Mouse (Mus musculus) midbrain, embryonic 14.5 days (tissue): ENCODE measurements around the gene Grin2d. TPM values are rescaled to one million over a fixed set of nuclear protein-coding genes. Genes with fewer than 3 reads are reported as not detected.

Source experiments
- ATAC-seq: fragments of 200-750 bp; cut with Nextera tagmentation; 2 replicates; pipeline ENCODE4 v1.8.0; 2017; ENCODE audit warnings: moderate number of reproducible peaks, moderate library complexity; ENCODE audit not compliant: low FRiP score, low TSS enrichment
- DNase-seq: peaks from one replicate; pipeline ENCODE4 v3.0.0-alpha.2; 2015
- H3K27ac ChIP-seq: fragments of 300-500 bp; sonication (generic); replicated peaks from 2 replicates; pipeline ENCODE4 v1.5.1; 2014; ENCODE audit warnings: mild to moderate bottlenecking, low read depth, low read length, moderate library complexity
- H3K27me3 ChIP-seq: fragments of 300-500 bp; sonication (generic); 2 replicates; pipeline ENCODE4 v1.6.1; 2014; ENCODE audit warnings: low read length, control low read depth, mixed read lengths; ENCODE audit not compliant: control insufficient read depth, insufficient read depth
- H3K36me3 ChIP-seq: fragments of 300-500 bp; sonication (generic); 2 replicates; pipeline ENCODE4 v1.6.1; 2014; ENCODE audit warnings: low read length, control low read depth; ENCODE audit not compliant: control insufficient read depth, insufficient read depth
- H3K4me1 ChIP-seq: fragments of 300-500 bp; sonication (generic); 2 replicates; pipeline ENCODE4 v1.6.1; 2014; ENCODE audit warnings: mild to moderate bottlenecking, antibody characterized with exemption, low read length, control low read depth; ENCODE audit not compliant: control insufficient read depth, insufficient read depth
- H3K4me2 ChIP-seq: fragments of 300-500 bp; sonication (generic); 2 replicates; pipeline ENCODE4 v1.6.1; 2014; ENCODE audit warnings: mild to moderate bottlenecking, low read length, moderate library complexity
- H3K4me3 ChIP-seq: fragments of 300-500 bp; sonication (generic); replicated peaks from 2 replicates; pipeline ENCODE4 v1.5.1; 2014; ENCODE audit warnings: low read depth, low read length
- H3K9ac ChIP-seq: fragments of 300-500 bp; sonication (generic); replicated peaks from 2 replicates; pipeline ENCODE4 v1.6.1; 2014; ENCODE audit warnings: mild to moderate bottlenecking, low read length, moderate library complexity
- H3K9me3 ChIP-seq: fragments of 300-500 bp; sonication (generic); 2 replicates; pipeline ENCODE4 v1.6.1; 2016; ENCODE audit warnings: low read length, control low read depth, mixed read lengths; ENCODE audit not compliant: control insufficient read depth
- WGBS: fragments of 180-500 bp; shearing (Covaris S2); extraction: QIAGEN DNeasy Blood & Tissue Kit; methylation state at CpG from one replicate; pipeline ENCODE4 v1.1.7; 2014; 5-methylcytosine and 5-hydroxymethylcytosine counted together
- polyA plus RNA-seq: library from polyadenylated mRNA; unstranded; fragments of >200 nt; fragmentation: Nextera tagmentation; extraction: Ambion mirVana; gene quantifications from 2 replicates; pipeline ENCODE4 v1.2.1, GENCODE M21; 2014

Gene Grin2d
- polyA plus RNA-seq, 1 experiment from 2014 or later = 2.3 TPM

- ATAC-seq = no peak
- peaks cover 91% of the 10 kb centered on the region for H3K36me3 ChIP-seq
- WGBS = 42% methylated on average over 7 of the region's 7 CpGs
Observed at GRCm38 (mm10) chr7:45798931-45799330, 79.2 kb downstream of the Grin2d start.

GRCm38 (mm10) chr7:45798511-45798836, 79.7 kb downstream of the Grin2d start:
- Histone ChIP-seq H3K4me1 (peaks cover 16% of the 10 kb centered on the region), H3K9ac (peak overlapping the region; percentile 49), H3K27me3 (0 out of 2 replicates have a peak, but pooled peaks cover 4% of the 10 kb centered on the region), H3K4me2 (peak overlapping the region; percentile 51), H3K36me3 (peaks cover 91% of the 10 kb centered on the region), H3K9me3 (no peaks in the 10 kb centered on the region), H3K27ac (no peak overlapping the region), H3K4me3 (peak overlapping the region; percentile 22)
- DNase-seq (no peak), ATAC-seq (no peak)
- 2% methylated on average over 19 of the region's 19 CpGs for WGBS

More at GRCm38 (mm10) chr7:45798931-45799330, 79.2 kb downstream of the Grin2d start:
- Histone ChIP-seq H3K4me2 (no peak overlapping the region), H3K4me1 (peaks cover 16% of the 10 kb centered on the region), H3K27me3 (0 out of 2 replicates have a peak, but pooled peaks cover 4% of the 10 kb centered on the region), H3K9me3 (no peaks in the 10 kb centered on the region), H3K9ac (no peak overlapping the region; the same call in 1 of the 2 replicates), H3K4me3 (no peak overlapping the region), H3K27ac (no peak overlapping the region)
- no peak for DNase-seq

- Histone ChIP-seq H3K27ac (no peak overlapping the region), H3K27me3 (0 out of 2 replicates have a peak, but pooled peaks cover 4% of the 10 kb centered on the region), H3K9ac (peak overlapping the region; percentile 49), H3K4me3 (peak overlapping the region; percentile 22), H3K9me3 (no peaks in the 10 kb centered on the region), H3K4me2 (peak overlapping the region; percentile 51), H3K4me1 (peaks cover 16% of the 10 kb centered on the region), H3K36me3 (peaks cover 91% of the 10 kb centered on the region)
- 2% methylated on average over 54 of the region's 60 CpGs for WGBS
- peak; percentile 51 for DNase-seq
- ATAC-seq = no peak
Observed at GRCm38 (mm10) chr7:45797661-45798510, 80.3 kb downstream of the Grin2d start.

GRCm38 (mm10) chr7:45796950-45797349, 81.2 kb downstream of the Grin2d start:
- H3K4me3 ChIP-seq = no peak overlapping the region
- no peak overlapping the region; the same call in 1 of the 2 replicates for H3K4me2 ChIP-seq
- peak overlapping the region; percentile 49 for H3K9ac ChIP-seq
- H3K4me1 ChIP-seq = peaks cover 16% of the 10 kb centered on the region
- no peak for ATAC-seq
- 31% methylated on average over 6 of the region's 6 CpGs for WGBS
- H3K27ac ChIP-seq = no peak overlapping the region
- H3K36me3 ChIP-seq = peaks cover 91% of the 10 kb centered on the region
- DNase-seq = no peak
- H3K27me3 ChIP-seq = 0 out of 2 replicates have a peak, but pooled peaks cover 4% of the 10 kb centered on the region
- no peaks in the 10 kb centered on the region for H3K9me3 ChIP-seq

- Histone ChIP-seq H3K27me3 (0 out of 2 replicates have a peak, but pooled peaks cover 4% of the 10 kb centered on the region), H3K4me2 (no peak overlapping the region), H3K27ac (no peak overlapping the region), H3K36me3 (peaks cover 92% of the 10 kb centered on the region), H3K4me3 (no peak overlapping the region), H3K9me3 (no peaks in the 10 kb centered on the region), H3K9ac (no peak overlapping the region), H3K4me1 (peaks cover 16% of the 10 kb centered on the region)
- DNase-seq (no peak), ATAC-seq (no peak)
- 96% methylated on average over 29 of the region's 29 CpGs for WGBS
Observed at GRCm38 (mm10) chr7:45794971-45795370, 83.2 kb downstream of the Grin2d start.

GRCm38 (mm10) chr7:45793969-45794585, 84.1 kb downstream of the Grin2d start:
- WGBS = 88% methylated on average over 31 of the region's 44 CpGs
- no peak for ATAC-seq

GRCm38 (mm10) chr7:45793240-45793639, 84.9 kb downstream of the Grin2d start:
- ATAC-seq = no peak
- WGBS = 88% methylated on average over 24 of the region's 24 CpGs

More at GRCm38 (mm10) chr7:45793969-45794585, 84.1 kb downstream of the Grin2d start:
- no peak overlapping the region for H3K9ac ChIP-seq
- 0 out of 2 replicates have a peak, but pooled peaks cover 4% of the 10 kb centered on the region for H3K27me3 ChIP-seq
- no peaks in the 10 kb centered on the region for H3K9me3 ChIP-seq
- no peak overlapping the region for H3K4me2 ChIP-seq
- H3K36me3 ChIP-seq = peaks cover 97% of the 10 kb centered on the region
- DNase-seq = no peak
- no peak overlapping the region for H3K27ac ChIP-seq
- H3K4me1 ChIP-seq = peaks cover 16% of the 10 kb centered on the region
- H3K4me3 ChIP-seq = no peak overlapping the region

GRCm38 (mm10) chr7:45791756-45792490, 86.3 kb downstream of the Grin2d start:
- no peak for ATAC-seq
- no peak for DNase-seq
- Histone ChIP-seq H3K36me3 (peaks cover 99% of the 10 kb centered on the region), H3K9me3 (no peaks in the 10 kb centered on the region), H3K27me3 (0 out of 2 replicates have a peak, but pooled peaks cover 4% of the 10 kb centered on the region), H3K4me1 (peaks cover 6% of the 10 kb centered on the region), H3K27ac (no peak overlapping the region), H3K4me3 (no peak overlapping the region), H3K4me2 (no peak overlapping the region), H3K9ac (no peak overlapping the region)
- 74% methylated on average over 17 of the region's 17 CpGs for WGBS

More at GRCm38 (mm10) chr7:45793240-45793639, 84.9 kb downstream of the Grin2d start:
- peaks cover 100% of the 10 kb centered on the region for H3K36me3 ChIP-seq
- no peak overlapping the region for H3K9ac ChIP-seq
- no peak overlapping the region for H3K4me3 ChIP-seq
- DNase-seq = no peak
- H3K27me3 ChIP-seq = 0 out of 2 replicates have a peak, but pooled peaks cover 4% of the 10 kb centered on the region
- no peaks in the 10 kb centered on the region for H3K9me3 ChIP-seq
- H3K4me2 ChIP-seq = no peak overlapping the region
- H3K27ac ChIP-seq = no peak overlapping the region
- peaks cover 10% of the 10 kb centered on the region for H3K4me1 ChIP-seq
